Mouse (Mus musculus): ENCODE results near the gene Six4. TPM values are rescaled to one million over a fixed set of nuclear protein-coding genes. Genes with fewer than 3 reads are reported as not detected.

Six4 gene
- polyA plus RNA-seq, 1 experiment from 2014 or later, result 1.3 TPM

GRCm38 (mm10) chr12:73050305-73050704 lies 63.0 kb downstream of the Six4 start:
- WGBS, result 5% methylated on average over 13 of the region's 13 CpGs
- H3K9me3 ChIP-seq (replicated peaks; ENCODE audit: control insufficient read depth, low read length), result no peaks in the 10 kb centered on the region
- no peak overlapping the region for H3K4me3 ChIP-seq (ENCODE audit: low read length)
- no peak overlapping the region for H3K27ac ChIP-seq (ENCODE audit: low read length)
- no peak overlapping the region for H3K4me2 ChIP-seq (ENCODE audit: low read depth, low read length)
- H3K36me3 ChIP-seq (ENCODE audit: control insufficient read depth, insufficient read depth), result no peaks in the 10 kb centered on the region
- H3K9ac ChIP-seq (ENCODE audit: low read length), result no peak overlapping the region
- no peak for ATAC-seq (replicated peaks; ENCODE audit: extremely low read depth, insufficient read depth, low FRiP score)
- peaks cover 79% of the 10 kb centered on the region for H3K27me3 ChIP-seq (ENCODE audit: control insufficient read depth, insufficient read depth, low read length)
- H3K4me1 ChIP-seq (ENCODE audit: control insufficient read depth, insufficient read depth, low read length), result peaks cover 28% of the 10 kb centered on the region

Other genes with a start within 250 kb of the Six4 start
- gene Six6, start 173.6 kb downstream of the Six4 start, polyA plus RNA-seq (2015; fragmentation: Nextera tagmentation; extraction: Ambion mirVana), result not detected in 2 replicates
- 1.1 and 1.5 TPM in 2 replicates for gene 4930447C04Rik, start 172.7 kb downstream of the Six4 start, polyA plus RNA-seq (2015; fragmentation: Nextera tagmentation; extraction: Ambion mirVana)
- 2.1 and 4.5 TPM in 2 replicates for gene Six1, start 59.6 kb downstream of the Six4 start, polyA plus RNA-seq (2015; fragmentation: Nextera tagmentation; extraction: Ambion mirVana)
- gene Mnat1, start 10.3 kb upstream of the Six4 start, polyA plus RNA-seq (2015; fragmentation: Nextera tagmentation; extraction: Ambion mirVana), result 20.3 and 23.2 TPM in 2 replicates
- gene Trmt5, start 173.3 kb upstream of the Six4 start, polyA plus RNA-seq (2015; fragmentation: Nextera tagmentation; extraction: Ambion mirVana), result 14.9 and 17.6 TPM in 2 replicates
- 4.8 and 6.5 TPM in 2 replicates for gene Slc38a6, start 173.3 kb upstream of the Six4 start, polyA plus RNA-seq (2015; fragmentation: Nextera tagmentation; extraction: Ambion mirVana)